Mouse (Mus musculus): ENCODE results near the gene Syk. TPM values are rescaled to one million over a fixed set of nuclear protein-coding genes. Genes with fewer than 3 reads are reported as not detected.

Syk gene
- polyA plus RNA-seq, 1 experiment: 126 TPM

- H3K27ac ChIP-seq (ENCODE audit: insufficient read depth, low read length): peak overlapping the region; percentile 100
Observed at GRCm38 (mm10) chr13:52582506-52582877, 481 bp upstream of the Syk start.

GRCm38 (mm10) chr13:52583943-52584562 lies 1.1 kb downstream of the Syk start:
- TF ChIP-seq POLR2A (IDR thresholded peaks at IDR 0.05; ENCODE audit: low read depth, low read length): no peak
- TF ChIP-seq CTCF (IDR thresholded peaks at IDR 0.05; ENCODE audit: extremely low read depth, insufficient read depth, insufficient read length, insufficient replicate concordance): no peak
- no peaks in the 10 kb centered on the region for H3K27me3 ChIP-seq (ENCODE audit: control insufficient read depth, insufficient read depth, low read length)
- no peak for DNase-seq (ENCODE audit: low read depth in 1 of 2, low spot score in 2 of 2)
- H3K4me1 ChIP-seq (ENCODE audit: control insufficient read depth, insufficient read depth, insufficient read length): peaks cover 10% of the 10 kb centered on the region
- H3K27ac ChIP-seq (ENCODE audit: insufficient read depth, low read length): peak overlapping the region; percentile 100
- WGBS: 8% methylated on average over 13 of the region's 13 CpGs
- H3K36me3 ChIP-seq (ENCODE audit: control insufficient read depth, insufficient read depth, low read length): no peaks in the 10 kb centered on the region
- peak overlapping the region; percentile 73 for H3K4me3 ChIP-seq (ENCODE audit: extremely low read depth, insufficient read depth, insufficient read length)

More at GRCm38 (mm10) chr13:52582506-52582877, 481 bp upstream of the Syk start:
- peak; percentile 66 to 80 for DNase-seq (ENCODE audit: low read depth in 1 of 2, low spot score in 2 of 2)
- TF ChIP-seq CTCF (IDR thresholded peaks at IDR 0.05; ENCODE audit: extremely low read depth, insufficient read depth, insufficient read length, insufficient replicate concordance): no peak
- TF ChIP-seq POLR2A (IDR thresholded peaks at IDR 0.05; ENCODE audit: low read depth, low read length): peak; percentile 90
- Histone ChIP-seq H3K4me1 (ENCODE audit: control insufficient read depth, insufficient read depth, insufficient read length) (peaks cover 13% of the 10 kb centered on the region), H3K4me3 (ENCODE audit: extremely low read depth, insufficient read depth, insufficient read length) (peak overlapping the region; percentile 73), H3K27me3 (ENCODE audit: control insufficient read depth, insufficient read depth, low read length) (no peaks in the 10 kb centered on the region), H3K36me3 (ENCODE audit: control insufficient read depth, insufficient read depth, low read length) (no peaks in the 10 kb centered on the region)
- 5% methylated on average over 9 of the region's 9 CpGs for WGBS

GRCm38 (mm10) chr13:52584654-52585455 lies 1.9 kb downstream of the Syk start:
- Histone ChIP-seq H3K36me3 (ENCODE audit: control insufficient read depth, insufficient read depth, low read length) (no peaks in the 10 kb centered on the region; the same call in 1 of the 2 replicates), H3K27ac (ENCODE audit: insufficient read depth, low read length) (peak overlapping the region; percentile 57), H3K4me3 (ENCODE audit: extremely low read depth, insufficient read depth, insufficient read length) (peak overlapping the region; percentile 58), H3K4me1 (ENCODE audit: control insufficient read depth, insufficient read depth, insufficient read length) (peaks cover 12% of the 10 kb centered on the region), H3K27me3 (ENCODE audit: control insufficient read depth, insufficient read depth, low read length) (no peaks in the 10 kb centered on the region)
- TF ChIP-seq POLR2A (IDR thresholded peaks at IDR 0.05; ENCODE audit: low read depth, low read length) (no peak), CTCF (IDR thresholded peaks at IDR 0.05; ENCODE audit: extremely low read depth, insufficient read depth, insufficient read length, insufficient replicate concordance) (no peak)
- DNase-seq (ENCODE audit: low read depth in 1 of 2, low spot score in 2 of 2): no peak
- WGBS: 5% methylated on average over 17 of the region's 17 CpGs

- H3K36me3 ChIP-seq (ENCODE audit: control insufficient read depth, insufficient read depth, low read length): no peaks in the 10 kb centered on the region; the same call in 1 of the 2 replicates
Observed at GRCm38 (mm10) chr13:52587761-52588160, 4.8 kb downstream of the Syk start.

GRCm38 (mm10) chr13:52589043-52589442 lies 6.1 kb downstream of the Syk start:
- no peak for TF ChIP-seq CTCF (IDR thresholded peaks at IDR 0.05; ENCODE audit: extremely low read depth, insufficient read depth, insufficient read length, insufficient replicate concordance)
- TF ChIP-seq POLR2A (IDR thresholded peaks at IDR 0.05; ENCODE audit: low read depth, low read length): no peak
- Histone ChIP-seq H3K27me3 (ENCODE audit: control insufficient read depth, insufficient read depth, low read length) (no peaks in the 10 kb centered on the region), H3K4me1 (ENCODE audit: control insufficient read depth, insufficient read depth, insufficient read length) (peaks cover 16% of the 10 kb centered on the region), H3K4me3 (ENCODE audit: extremely low read depth, insufficient read depth, insufficient read length) (no peak overlapping the region), H3K36me3 (ENCODE audit: control insufficient read depth, insufficient read depth, low read length) (peaks cover 1% of the 10 kb centered on the region; the same call in 1 of the 2 replicates), H3K27ac (ENCODE audit: insufficient read depth, low read length) (no peak overlapping the region)
- 66% methylated on average over 4 of the region's 4 CpGs for WGBS
- no peak for DNase-seq (ENCODE audit: low read depth in 1 of 2, low spot score in 2 of 2)

More at GRCm38 (mm10) chr13:52587761-52588160, 4.8 kb downstream of the Syk start:
- Histone ChIP-seq H3K4me1 (ENCODE audit: control insufficient read depth, insufficient read depth, insufficient read length) (peaks cover 16% of the 10 kb centered on the region), H3K4me3 (ENCODE audit: extremely low read depth, insufficient read depth, insufficient read length) (no peak overlapping the region), H3K27me3 (ENCODE audit: control insufficient read depth, insufficient read depth, low read length) (no peaks in the 10 kb centered on the region), H3K27ac (ENCODE audit: insufficient read depth, low read length) (no peak overlapping the region)
- TF ChIP-seq CTCF (IDR thresholded peaks at IDR 0.05; ENCODE audit: extremely low read depth, insufficient read depth, insufficient read length, insufficient replicate concordance): no peak
- no peak for TF ChIP-seq POLR2A (IDR thresholded peaks at IDR 0.05; ENCODE audit: low read depth, low read length)
- no peak for DNase-seq (ENCODE audit: low read depth in 1 of 2, low spot score in 2 of 2)
- WGBS: 83% methylated on average over 4 of the region's 4 CpGs

DNA sequence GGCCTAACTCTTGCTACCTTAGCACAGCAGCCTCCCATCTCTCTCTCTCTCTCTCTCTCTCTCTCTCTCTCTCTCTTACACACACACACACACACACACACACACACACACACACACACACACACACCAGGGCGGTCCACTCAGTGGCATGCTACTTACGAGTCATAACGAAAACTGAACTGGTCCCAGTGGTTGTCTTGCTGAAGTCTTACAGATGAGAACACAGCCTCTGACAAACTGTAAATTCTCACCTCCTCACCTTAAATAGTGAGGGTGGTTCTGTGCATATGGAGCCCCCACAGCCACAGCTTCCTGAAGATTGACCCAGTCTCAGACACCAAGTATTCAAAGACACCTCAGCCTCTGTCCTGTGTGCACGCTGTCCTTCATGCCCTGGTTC lies 8.9 kb downstream of the Syk start:
- TF ChIP-seq POLR2A (IDR thresholded peaks at IDR 0.05; ENCODE audit: low read depth, low read length) (no peak), CTCF (IDR thresholded peaks at IDR 0.05; ENCODE audit: extremely low read depth, insufficient read depth, insufficient read length, insufficient replicate concordance) (no peak)
- Histone ChIP-seq H3K36me3 (ENCODE audit: control insufficient read depth, insufficient read depth, low read length) (peaks cover 1% of the 10 kb centered on the region; the same call in 1 of the 2 replicates), H3K27ac (ENCODE audit: insufficient read depth, low read length) (no peak overlapping the region), H3K4me1 (ENCODE audit: control insufficient read depth, insufficient read depth, insufficient read length) (peaks cover 19% of the 10 kb centered on the region; the same call in 1 of the 2 replicates), H3K27me3 (ENCODE audit: control insufficient read depth, insufficient read depth, low read length) (no peaks in the 10 kb centered on the region), H3K4me3 (ENCODE audit: extremely low read depth, insufficient read depth, insufficient read length) (no peak overlapping the region)
- WGBS: 94% methylated on average over 4 of the region's 4 CpGs
- no peak for DNase-seq (ENCODE audit: low read depth in 1 of 2, low spot score in 2 of 2)
